Mouse (Mus musculus): ENCODE measurements at regions not wholly inside any gene's neighbourhood (a gene's known extent, or its start where the extent isn't known, plus 50 kb on each side); places are given as distances from the start of the nearest gene placed in this dataset.
"Not testable (repeated sequence)": the region's sequence is repeated elsewhere in the genome, so short reads cannot be mapped to it uniquely, and the experiment has no call there.

DNA sequence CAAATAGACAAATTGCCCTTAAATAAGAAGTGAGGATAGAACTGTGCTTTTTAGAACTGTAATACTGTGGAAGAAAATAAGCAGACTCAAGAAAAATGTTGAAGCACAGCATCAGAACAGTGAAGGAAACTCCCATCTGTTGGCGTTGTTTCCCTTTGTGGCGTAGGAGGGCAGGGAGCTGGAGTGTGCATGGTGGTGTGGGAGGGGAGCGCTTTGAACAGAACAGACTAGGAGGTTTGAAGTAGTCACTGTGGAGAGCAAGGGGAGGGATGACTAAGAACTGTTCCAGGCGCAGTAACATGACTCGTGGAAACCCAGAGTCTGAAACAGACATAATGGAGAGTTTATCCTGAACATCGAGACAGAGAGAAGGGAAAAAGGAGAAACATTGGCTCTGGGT, 469.7 kb downstream of the Lmo7 start:
- no peak for DNase-seq (ENCODE audit: low spot score in 2 of 2)

DNA sequence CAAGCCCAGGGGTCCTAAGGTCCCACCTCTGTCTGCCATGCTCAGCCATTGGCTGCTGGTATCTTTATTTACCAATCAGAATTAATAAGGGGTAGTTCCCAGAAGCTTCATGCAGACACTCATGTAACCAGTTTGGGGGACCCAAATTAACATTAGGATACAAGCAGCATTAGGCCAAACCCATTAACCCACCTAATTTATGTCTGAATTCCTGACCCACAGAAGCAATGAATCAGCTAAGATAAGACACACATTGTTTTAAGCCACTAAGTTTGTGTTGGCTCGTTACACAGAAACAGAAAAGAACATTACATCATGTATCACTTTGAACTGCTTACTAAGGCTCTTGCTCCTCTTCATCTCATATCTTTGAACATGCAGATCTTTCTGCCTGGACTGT, 461.0 kb downstream of the Lmo7 start:
- DNase-seq (ENCODE audit: low spot score in 2 of 2) = no peak

- no peak for DNase-seq (ENCODE audit: low spot score in 2 of 2)
These were observed 451.5 kb downstream of the Lmo7 start for GRCm38 (mm10) chr14:102181269-102181668.

DNA sequence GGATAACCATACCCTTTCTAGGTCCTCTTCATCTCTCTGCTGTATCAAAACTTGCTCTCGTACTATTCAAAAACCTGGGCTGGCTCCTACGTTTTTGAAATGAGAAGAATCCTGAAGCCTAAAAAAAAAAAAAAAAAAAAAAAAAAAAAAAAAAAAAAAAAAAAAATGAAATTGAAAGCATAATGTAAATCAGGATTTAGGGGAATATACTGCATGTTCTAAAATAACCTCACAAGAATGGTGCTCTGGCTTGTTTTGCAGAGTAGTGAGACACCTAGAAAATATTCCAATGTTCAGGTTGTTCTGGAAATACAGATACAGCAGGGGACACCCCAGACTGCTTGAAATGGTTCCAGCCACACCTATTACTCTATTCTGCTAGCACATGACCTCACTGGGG, 442.0 kb downstream of the Lmo7 start:
- no peak for DNase-seq (ENCODE audit: low spot score in 2 of 2)

GRCm38 (mm10) chr14:102161291-102162284, 431.8 kb downstream of the Lmo7 start:
- DNase-seq (ENCODE audit: low spot score in 2 of 2) = no peak

- not testable (repeated sequence) for DNase-seq (ENCODE audit: low spot score in 2 of 2)
These were observed 420.7 kb downstream of the Lmo7 start for GRCm38 (mm10) chr14:102150410-102150809.

DNA sequence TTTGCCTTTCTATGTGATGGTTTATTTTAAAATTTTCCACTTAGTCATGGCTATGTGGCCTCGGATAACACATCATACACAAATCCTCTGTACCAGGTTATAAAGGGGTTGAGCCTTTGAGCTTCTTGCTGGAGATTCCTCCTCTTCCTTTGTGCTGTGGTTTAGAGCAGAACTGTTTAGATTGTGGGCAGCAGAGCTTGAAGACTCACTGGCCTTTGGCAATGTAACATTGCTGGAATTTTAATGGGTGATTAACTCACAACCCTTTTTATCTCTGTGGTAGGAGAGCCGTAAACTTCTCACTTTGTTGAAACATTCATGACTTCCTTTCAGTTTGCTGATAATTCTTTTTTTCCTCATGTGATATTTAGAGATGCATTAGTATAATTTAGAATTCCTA, 413.0 kb downstream of the Lmo7 start:
- DNase-seq (ENCODE audit: low spot score in 2 of 2) = no peak

DNA sequence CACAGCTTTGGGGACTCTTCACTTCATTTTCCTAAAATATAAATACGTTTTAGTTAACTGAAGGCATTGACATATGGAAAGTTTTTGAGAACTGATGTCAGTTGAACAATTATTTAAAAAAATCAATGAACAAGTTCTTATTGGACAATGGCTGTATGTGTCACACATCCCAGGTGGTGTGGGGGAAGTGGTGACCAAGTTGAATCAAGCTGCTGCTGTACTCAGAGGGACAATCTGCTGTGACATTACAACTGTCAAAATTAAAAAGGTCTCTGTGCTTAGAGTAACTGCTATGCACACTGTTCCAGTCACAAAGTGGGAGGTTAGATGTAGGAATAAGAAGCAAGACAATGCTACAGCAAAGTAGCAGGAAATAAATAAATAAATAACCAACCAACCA, 409.2 kb downstream of the Lmo7 start:
- DNase-seq (ENCODE audit: low spot score in 2 of 2) = no peak

DNA sequence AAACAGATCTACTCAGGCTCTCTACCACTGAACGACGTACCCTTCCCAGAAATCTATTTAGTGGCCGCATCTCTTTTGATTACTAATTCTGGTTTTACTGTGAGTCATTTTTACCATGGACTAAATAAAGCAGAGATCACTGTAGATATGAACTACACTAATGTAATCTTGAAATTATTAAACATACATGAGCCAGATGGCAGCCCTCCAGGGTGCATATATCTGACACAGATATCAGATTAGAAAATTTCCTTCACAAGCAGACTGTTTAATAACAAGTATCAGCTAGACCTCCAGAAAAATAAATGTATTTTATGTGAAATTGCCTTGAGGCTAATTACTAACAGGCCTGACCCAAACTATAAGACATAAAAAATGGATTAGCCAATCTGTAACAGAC, 388.4 kb downstream of the Lmo7 start:
- no peak for DNase-seq (ENCODE audit: low spot score in 2 of 2)

DNA sequence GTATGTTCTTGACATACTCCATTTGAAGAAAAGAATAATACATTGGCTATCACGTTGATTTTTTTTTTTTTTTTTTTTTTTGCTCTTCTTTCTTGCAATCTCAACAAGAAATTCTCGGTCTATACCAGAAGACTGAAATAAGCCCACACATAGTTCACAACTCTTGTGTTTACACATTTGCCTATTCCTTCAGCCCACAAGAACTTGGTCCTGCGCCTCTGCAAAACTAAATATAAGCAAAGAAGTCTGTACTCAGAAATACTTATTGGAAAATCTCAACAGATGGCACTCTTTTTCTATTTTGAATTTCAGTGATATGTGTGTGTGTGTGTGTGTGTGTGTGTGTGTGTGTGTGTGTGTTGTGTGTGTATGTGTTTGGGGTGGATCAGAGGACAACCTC, 376.4 kb downstream of the Lmo7 start:
- no peak for DNase-seq (ENCODE audit: low spot score in 2 of 2)

DNA sequence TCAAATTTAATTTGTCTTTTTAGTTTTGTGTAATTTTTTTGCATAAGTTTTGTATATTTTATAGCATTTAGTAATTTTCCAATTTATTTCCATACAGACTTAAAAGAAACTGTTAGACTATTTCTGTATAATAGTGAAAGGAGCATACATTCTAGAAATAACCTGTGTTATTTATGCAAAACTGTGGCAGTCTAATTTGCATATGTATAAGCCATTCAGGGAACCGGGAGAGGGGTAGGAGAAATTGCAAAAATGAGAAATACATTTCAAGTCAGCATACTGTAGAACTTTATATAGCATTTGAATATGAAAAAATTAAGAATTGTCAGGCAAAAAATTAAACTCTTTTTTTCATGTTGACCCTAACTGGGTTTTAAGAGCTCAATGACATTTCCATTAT, 364.3 kb downstream of the Lmo7 start:
- DNase-seq (ENCODE audit: low spot score in 2 of 2) = no peak

- no peak for DNase-seq (ENCODE audit: low spot score in 2 of 2)
These were observed 362.8 kb downstream of the Lmo7 start for GRCm38 (mm10) chr14:102092557-102092956.

GRCm38 (mm10) chr14:102048932-102049331, 319.2 kb downstream of the Lmo7 start:
- no peak for DNase-seq (ENCODE audit: low spot score in 2 of 2)

DNA sequence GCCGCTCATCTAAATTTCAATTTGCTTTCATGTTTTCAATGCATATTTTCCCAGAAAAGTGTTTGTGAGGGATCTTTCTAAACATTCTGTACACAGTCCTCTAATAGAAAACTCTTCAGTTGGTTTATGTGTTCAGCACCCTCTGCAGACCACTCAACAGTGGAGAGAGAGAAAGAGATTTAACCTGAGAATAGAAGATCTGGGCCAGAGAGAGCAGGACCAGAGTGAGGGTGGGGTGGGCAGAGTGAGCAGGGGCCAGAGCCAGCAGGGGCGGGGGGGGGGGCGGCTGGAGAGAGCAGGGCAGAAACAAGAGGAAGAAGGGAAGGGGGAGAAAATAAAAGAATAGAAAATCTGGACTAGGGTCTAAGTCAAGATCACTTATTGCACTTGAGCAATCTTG, 318.7 kb downstream of the Lmo7 start:
- DNase-seq (ENCODE audit: low spot score in 2 of 2) = no peak

GRCm38 (mm10) chr14:102038145-102038544, 308.4 kb downstream of the Lmo7 start:
- no peak for DNase-seq (ENCODE audit: low spot score in 2 of 2)

DNA sequence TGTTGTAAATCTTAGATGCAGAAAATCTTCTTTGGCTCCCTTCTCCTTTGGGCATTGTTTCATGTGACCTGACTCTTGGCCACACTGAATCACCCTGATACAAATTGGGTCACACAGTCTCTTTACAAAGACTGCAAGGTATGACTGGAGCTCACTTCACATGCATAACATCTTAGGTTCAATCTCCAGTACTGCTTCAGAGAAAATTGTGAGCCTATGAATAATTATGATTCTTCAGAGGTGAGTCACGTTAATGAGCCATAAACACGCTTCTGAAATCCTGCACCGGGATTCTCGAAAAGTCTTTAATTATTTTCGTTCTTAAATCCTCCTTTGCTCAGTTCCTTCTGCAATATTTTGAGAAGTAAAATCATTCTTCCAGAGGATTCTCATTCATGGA, 307.7 kb downstream of the Lmo7 start:
- no peak for DNase-seq (ENCODE audit: low spot score in 2 of 2)

- DNase-seq (ENCODE audit: low spot score in 2 of 2) = no peak
These were observed 301.5 kb downstream of the Lmo7 start for GRCm38 (mm10) chr14:102031047-102031903.

DNA sequence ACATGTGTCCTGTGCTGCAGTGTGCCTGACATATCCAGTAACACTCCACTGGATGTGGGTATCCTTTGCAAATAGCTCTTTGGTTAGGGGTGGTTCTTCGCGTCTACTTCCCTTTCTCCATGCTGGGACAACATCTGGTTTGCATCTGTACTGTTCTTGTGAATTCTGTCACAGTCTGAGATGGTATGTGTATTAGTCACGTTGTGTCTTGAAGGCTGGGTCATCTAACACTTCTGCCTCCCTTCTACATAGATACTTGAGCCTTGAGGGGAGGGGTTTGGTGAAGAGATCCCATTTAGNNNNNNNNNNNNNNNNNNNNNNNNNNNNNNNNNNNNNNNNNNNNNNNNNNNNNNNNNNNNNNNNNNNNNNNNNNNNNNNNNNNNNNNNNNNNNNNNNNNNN, 294.9 kb downstream of the Lmo7 start:
- no peak for DNase-seq (ENCODE audit: low spot score in 2 of 2)

GRCm38 (mm10) chr14:102020161-102020605, 290.4 kb downstream of the Lmo7 start:
- no peak for DNase-seq (ENCODE audit: low spot score in 2 of 2)

DNA sequence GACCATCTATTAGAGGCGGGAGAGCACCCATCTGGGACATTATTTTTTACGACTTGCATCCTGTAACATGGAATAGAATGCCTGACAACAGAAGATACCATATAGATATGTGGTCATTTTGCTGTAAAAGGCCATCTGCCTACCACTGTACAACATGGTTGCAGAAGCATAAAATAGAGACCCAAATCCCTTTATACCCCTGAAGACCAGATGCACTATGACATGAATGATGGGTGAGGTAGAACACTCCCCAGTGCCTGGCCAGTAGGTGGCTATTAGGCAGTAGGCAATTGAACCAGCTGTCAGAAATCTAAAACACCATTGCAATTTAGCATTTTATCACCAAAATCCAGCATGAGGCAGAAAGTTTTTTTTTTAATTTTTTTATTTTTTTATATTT, 289.6 kb downstream of the Lmo7 start:
- DNase-seq (ENCODE audit: low spot score in 2 of 2) = no peak

GRCm38 (mm10) chr14:102016572-102016971, 286.8 kb downstream of the Lmo7 start:
- DNase-seq (ENCODE audit: low spot score in 2 of 2) = no peak

DNA sequence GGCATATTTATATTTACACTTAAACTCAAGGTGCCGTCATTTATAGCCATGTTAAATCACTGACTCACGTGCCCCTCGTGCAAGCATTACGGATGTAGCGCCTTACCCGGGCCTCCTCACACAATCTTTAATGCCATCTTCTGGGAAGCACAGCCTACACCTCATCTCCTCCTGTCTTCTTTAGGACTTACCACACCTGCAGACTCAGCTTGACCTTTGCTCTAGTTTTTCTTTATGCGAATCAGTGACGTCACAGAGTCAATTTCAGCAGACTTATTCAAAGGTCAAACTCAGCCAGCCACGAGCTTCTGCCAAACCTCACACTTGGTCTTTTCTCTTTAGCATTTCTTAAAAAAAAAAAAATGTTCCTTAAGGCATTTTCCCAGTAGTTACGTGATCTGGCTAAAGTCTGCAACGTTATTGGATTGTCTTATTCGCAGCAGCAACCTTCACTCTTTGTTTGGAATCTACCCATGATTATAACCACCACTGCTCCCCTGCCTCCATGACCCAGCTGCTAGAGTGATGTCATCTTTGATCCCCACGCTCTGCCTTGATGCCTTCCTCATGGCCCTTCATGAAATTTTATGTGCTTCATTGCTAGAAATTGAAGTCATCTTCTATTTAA, 285.3 kb downstream of the Lmo7 start:
- DNase-seq (ENCODE audit: low spot score in 2 of 2) = no peak

Measured in spleen, postnatal 4 days (tissue).